Mouse (Mus musculus) embryonic facial prominence, embryonic 15.5 days (tissue): Measurements from ENCODE around the gene Hopx. TPM values are rescaled to one million over a fixed set of nuclear protein-coding genes. Genes with fewer than 3 reads are reported as not detected.

Experiments used
- ATAC-seq: fragments of 200-750 bp; cut with Nextera tagmentation; 2 replicates; pipeline ENCODE4 v1.8.0; 2017; ENCODE audit warnings: low read depth, moderate TSS enrichment; ENCODE audit not compliant: insufficient number of reproducible peaks, low FRiP score, low TSS enrichment
- H3K27ac ChIP-seq: fragments of 300-500 bp; sonication (generic); replicated peaks from 2 replicates; pipeline ENCODE4 v1.5.1; 2015; ENCODE audit warnings: mild to moderate bottlenecking, inconsistent platforms
- H3K27me3 ChIP-seq: fragments of 300-500 bp; sonication (generic); 2 replicates; pipeline ENCODE4 v1.6.1; 2015; ENCODE audit warnings: inconsistent platforms
- H3K36me3 ChIP-seq: fragments of 300-500 bp; sonication (generic); 2 replicates; pipeline ENCODE4 v1.6.1; 2015; ENCODE audit warnings: mild to moderate bottlenecking, inconsistent platforms
- H3K4me1 ChIP-seq: fragments of 300-500 bp; sonication (generic); 2 replicates; pipeline ENCODE4 v1.6.1; 2015; ENCODE audit warnings: inconsistent platforms
- H3K4me2 ChIP-seq: fragments of 300-500 bp; sonication (generic); replicated peaks from 2 replicates; pipeline ENCODE4 v1.6.1; 2015; ENCODE audit warnings: mild to moderate bottlenecking, inconsistent platforms
- H3K4me3 ChIP-seq: fragments of 300-500 bp; sonication (generic); replicated peaks from 2 replicates; pipeline ENCODE4 v1.5.1; 2015; ENCODE audit warnings: mild to moderate bottlenecking, inconsistent platforms
- H3K9ac ChIP-seq: fragments of 300-500 bp; sonication (generic); 2 replicates; pipeline ENCODE4 v1.6.1; 2015; ENCODE audit warnings: inconsistent platforms
- H3K9me3 ChIP-seq: fragments of 300-500 bp; sonication (generic); replicated peaks from 2 replicates; pipeline ENCODE4 v1.6.1; 2016; ENCODE audit warnings: inconsistent platforms
- WGBS: fragments of 180-500 bp; shearing (Covaris S2); methylation state at CpG from one replicate; pipeline ENCODE4 v1.1.7; 2015; 5-methylcytosine and 5-hydroxymethylcytosine counted together
- polyA plus RNA-seq: library from polyadenylated mRNA; unstranded; fragments of >200 nt; fragmentation: Nextera tagmentation; extraction: Ambion mirVana; gene quantifications from 2 replicates; pipeline ENCODE4 v1.2.1, GENCODE M21; 2015

The Hopx gene
- polyA plus RNA-seq, 1 experiment from 2014 or later = 3.5 TPM

GRCm38 (mm10) chr5:77089294-77089693 lies 25.6 kb downstream of the Hopx start:
- H3K9ac ChIP-seq = no peak overlapping the region
- no peak overlapping the region for H3K4me2 ChIP-seq
- H3K9me3 ChIP-seq = no peaks in the 10 kb centered on the region
- no peaks in the 10 kb centered on the region for H3K36me3 ChIP-seq
- no peak overlapping the region for H3K4me3 ChIP-seq
- no peak for ATAC-seq
- 41% methylated on average over 1 of the region's 1 CpGs for WGBS
- peaks cover 3% of the 10 kb centered on the region; the same call in 1 of the 2 replicates for H3K4me1 ChIP-seq
- H3K27ac ChIP-seq = no peak overlapping the region
- H3K27me3 ChIP-seq = 0 out of 2 replicates have a peak, but pooled peaks cover 5% of the 10 kb centered on the region

GRCm38 (mm10) chr5:77087122-77087521 lies 27.8 kb downstream of the Hopx start:
- Histone ChIP-seq H3K27ac (no peak overlapping the region), H3K4me3 (no peak overlapping the region), H3K9me3 (no peaks in the 10 kb centered on the region), H3K4me2 (no peak overlapping the region), H3K27me3 (no peaks in the 10 kb centered on the region), H3K9ac (no peak overlapping the region), H3K36me3 (no peaks in the 10 kb centered on the region), H3K4me1 (no peaks in the 10 kb centered on the region)
- 68% methylated on average over 3 of the region's 3 CpGs for WGBS
- no peak for ATAC-seq

- WGBS = 87% methylated on average over 7 of the region's 7 CpGs
- Histone ChIP-seq H3K9me3 (no peaks in the 10 kb centered on the region), H3K27ac (no peak overlapping the region), H3K27me3 (no peaks in the 10 kb centered on the region), H3K4me1 (no peaks in the 10 kb centered on the region), H3K4me2 (no peak overlapping the region), H3K4me3 (no peak overlapping the region), H3K36me3 (no peaks in the 10 kb centered on the region), H3K9ac (no peak overlapping the region)
- no peak for ATAC-seq
These were observed 28.4 kb downstream of the Hopx start for GRCm38 (mm10) chr5:77086541-77086940.

- WGBS = 83% methylated on average over 10 of the region's 10 CpGs
These were observed 29.0 kb downstream of the Hopx start for GRCm38 (mm10) chr5:77085753-77086450.

GRCm38 (mm10) chr5:77084418-77084817 lies 30.5 kb downstream of the Hopx start:
- ATAC-seq = no peak
- Histone ChIP-seq H3K36me3 (no peaks in the 10 kb centered on the region), H3K4me1 (no peaks in the 10 kb centered on the region), H3K4me3 (no peak overlapping the region), H3K9me3 (no peaks in the 10 kb centered on the region), H3K27ac (no peak overlapping the region), H3K9ac (no peak overlapping the region), H3K4me2 (no peak overlapping the region), H3K27me3 (no peaks in the 10 kb centered on the region)
- WGBS = 91% methylated on average over 4 of the region's 4 CpGs

More at GRCm38 (mm10) chr5:77085753-77086450, 29.0 kb downstream of the Hopx start:
- no peak for ATAC-seq
- H3K9me3 ChIP-seq = no peaks in the 10 kb centered on the region
- no peaks in the 10 kb centered on the region for H3K4me1 ChIP-seq
- no peaks in the 10 kb centered on the region for H3K36me3 ChIP-seq
- no peak overlapping the region for H3K4me2 ChIP-seq
- no peak overlapping the region for H3K27ac ChIP-seq
- H3K9ac ChIP-seq = no peak overlapping the region
- no peaks in the 10 kb centered on the region for H3K27me3 ChIP-seq
- no peak overlapping the region for H3K4me3 ChIP-seq

GRCm38 (mm10) chr5:77082735-77083134 lies 32.2 kb downstream of the Hopx start:
- 69% methylated on average over 7 of the region's 7 CpGs for WGBS
- no peaks in the 10 kb centered on the region for H3K27me3 ChIP-seq
- no peak overlapping the region for H3K4me2 ChIP-seq
- no peak overlapping the region for H3K27ac ChIP-seq
- H3K9ac ChIP-seq = no peak overlapping the region
- no peaks in the 10 kb centered on the region for H3K4me1 ChIP-seq
- no peak overlapping the region for H3K4me3 ChIP-seq
- no peaks in the 10 kb centered on the region for H3K9me3 ChIP-seq
- H3K36me3 ChIP-seq = no peaks in the 10 kb centered on the region
- ATAC-seq = no peak

GRCm38 (mm10) chr5:77080761-77081160 lies 34.2 kb downstream of the Hopx start:
- peak; percentile 51 for ATAC-seq

GRCm38 (mm10) chr5:77075951-77076350 lies 39.0 kb downstream of the Hopx start:
- no peaks in the 10 kb centered on the region for H3K9me3 ChIP-seq
- no peak for ATAC-seq
- no peak overlapping the region for H3K27ac ChIP-seq
- H3K36me3 ChIP-seq = no peaks in the 10 kb centered on the region
- H3K4me2 ChIP-seq = no peak overlapping the region
- 0 out of 2 replicates have a peak, but pooled peaks cover 7% of the 10 kb centered on the region for H3K4me1 ChIP-seq
- no peaks in the 10 kb centered on the region for H3K27me3 ChIP-seq
- no peak overlapping the region for H3K9ac ChIP-seq
- 82% methylated on average over 4 of the region's 4 CpGs for WGBS
- no peak overlapping the region for H3K4me3 ChIP-seq

More at GRCm38 (mm10) chr5:77080761-77081160, 34.2 kb downstream of the Hopx start:
- 60% methylated on average over 4 of the region's 4 CpGs for WGBS
- no peaks in the 10 kb centered on the region for H3K27me3 ChIP-seq
- H3K4me1 ChIP-seq = no peaks in the 10 kb centered on the region
- H3K9me3 ChIP-seq = no peaks in the 10 kb centered on the region
- H3K27ac ChIP-seq = peak overlapping the region; percentile 40; the same call in 1 of the 2 replicates
- no peak overlapping the region for H3K9ac ChIP-seq
- H3K4me3 ChIP-seq = no peak overlapping the region
- H3K4me2 ChIP-seq = no peak overlapping the region
- no peaks in the 10 kb centered on the region for H3K36me3 ChIP-seq

GRCm38 (mm10) chr5:77074914-77075313 lies 40.0 kb downstream of the Hopx start:
- Histone ChIP-seq H3K27me3 (no peaks in the 10 kb centered on the region), H3K27ac (peak overlapping the region; percentile 48; the same call in 1 of the 2 replicates), H3K4me1 (0 out of 2 replicates have a peak, but pooled peaks cover 7% of the 10 kb centered on the region), H3K4me2 (no peak overlapping the region), H3K9ac (no peak overlapping the region), H3K4me3 (no peak overlapping the region), H3K9me3 (no peaks in the 10 kb centered on the region), H3K36me3 (no peaks in the 10 kb centered on the region)
- WGBS = 38% methylated on average over 2 of the region's 2 CpGs
- ATAC-seq = peak; percentile 78

- 80% methylated on average over 8 of the region's 8 CpGs for WGBS
- Histone ChIP-seq H3K4me1 (0 out of 2 replicates have a peak, but pooled peaks cover 7% of the 10 kb centered on the region), H3K36me3 (no peaks in the 10 kb centered on the region), H3K9ac (no peak overlapping the region), H3K27ac (no peak overlapping the region), H3K27me3 (no peaks in the 10 kb centered on the region), H3K4me2 (no peak overlapping the region), H3K4me3 (no peak overlapping the region), H3K9me3 (no peaks in the 10 kb centered on the region)
- ATAC-seq = no peak
These were observed 41.1 kb downstream of the Hopx start for GRCm38 (mm10) chr5:77073794-77074193.

- ATAC-seq = no peak
- Histone ChIP-seq H3K9ac (no peak overlapping the region), H3K4me1 (0 out of 2 replicates have a peak, but pooled peaks cover 7% of the 10 kb centered on the region), H3K9me3 (no peaks in the 10 kb centered on the region), H3K4me3 (no peak overlapping the region), H3K4me2 (no peak overlapping the region), H3K36me3 (no peaks in the 10 kb centered on the region), H3K27ac (no peak overlapping the region), H3K27me3 (no peaks in the 10 kb centered on the region)
- 88% methylated on average over 3 of the region's 3 CpGs for WGBS
These were observed 43.3 kb downstream of the Hopx start for GRCm38 (mm10) chr5:77071626-77072025.

GRCm38 (mm10) chr5:77070987-77071386 lies 43.9 kb downstream of the Hopx start:
- Histone ChIP-seq H3K4me1 (0 out of 2 replicates have a peak, but pooled peaks cover 7% of the 10 kb centered on the region), H3K9me3 (no peaks in the 10 kb centered on the region), H3K4me2 (no peak overlapping the region), H3K4me3 (no peak overlapping the region), H3K36me3 (no peaks in the 10 kb centered on the region), H3K27ac (no peak overlapping the region), H3K27me3 (no peaks in the 10 kb centered on the region), H3K9ac (no peak overlapping the region)
- 89% methylated on average over 2 of the region's 2 CpGs for WGBS
- no peak for ATAC-seq
